Comparison of ENCODE assay signal across 32 mouse cellular contexts in genomic region chr15:102910496-102911095, GRCm38 (mm10). TPM values are rescaled to one million over a fixed set of nuclear protein-coding genes. Genes with fewer than 3 reads are reported as not detected.
DNase-seq lines count a peak whose midpoint lies in the region; ATAC-seq and TF ChIP-seq lines count a peak whose summit lies in the region.
"Had no signal": no experiment of that assay in that cellular context is flagged by ENCODE, and none has a peak within 500 bp of the region (broad histone marks: within the 10 kb centered on the region; RNA-seq: fewer than 3 reads in every experiment).

No protein-coding gene starts in this region.

- peaks cover 83% of the 10 kb centered on the region for H3K27me3 ChIP-seq in hindbrain, embryonic 11.5 days (ENCODE audit: control insufficient read depth, insufficient read depth, low read length)
- peaks cover 94% of the 10 kb centered on the region for H3K27me3 ChIP-seq in hindbrain, embryonic 13.5 days
- peaks cover 100% of the 10 kb centered on the region for H3K27me3 ChIP-seq in embryonic facial prominence, embryonic 10.5 days (replicated peaks; ENCODE audit: low read depth, poor library complexity, severe bottlenecking)
- H3K27me3 ChIP-seq in neural tube, embryonic 12.5 days (replicated peaks): peaks cover 90% of the 10 kb centered on the region

- no peak for TF ChIP-seq CTCF in left cerebral cortex, adult 2 months (IDR thresholded peaks at IDR 0.05)

- peak; percentile 58 for DNase-seq in hindbrain, embryonic 11.5 days (ENCODE audit: low spot score)
- peak; percentile 46 for DNase-seq in R1 (ENCODE audit: low read depth, low spot score)
- DNase-seq in embryonic facial prominence, embryonic 10.5 days (ENCODE audit: low spot score): peak; percentile 57
- DNase-seq in right cerebral cortex, postnatal 14 days: no peak
- DNase-seq in lung, postnatal 36 days: no peak
- no peak for DNase-seq in left cerebral cortex, adult 2 months (ENCODE audit: extremely low spot score in 1 of 2, low spot score in 2 of 2)
- DNase-seq: adrenal gland, postnatal 36 days; B cell, adult 2 months; cerebellum, adult 2 months; cerebellum, postnatal 36 days; forebrain, postnatal 0 days; heart, postnatal 14 days; lung, adult 2 months; right cerebral cortex, postnatal 25 days; thymus, postnatal 14 days had no signal

- no peaks in the 10 kb centered on the region for H3K36me3 ChIP-seq in hindbrain, embryonic 11.5 days (ENCODE audit: control insufficient read depth, insufficient read depth, low read length)
- no peaks in the 10 kb centered on the region for H3K36me3 ChIP-seq in hindbrain, embryonic 13.5 days
- no peaks in the 10 kb centered on the region for H3K36me3 ChIP-seq in embryonic facial prominence, embryonic 10.5 days (replicated peaks)
- no peaks in the 10 kb centered on the region for H3K36me3 ChIP-seq in neural tube, embryonic 12.5 days
- H3K36me3 ChIP-seq: embryonic facial prominence, embryonic 13.5 days; heart, embryonic 10.5 days; liver, embryonic 12.5 days had no signal

- no peaks in the 10 kb centered on the region for H3K9me3 ChIP-seq in hindbrain, embryonic 11.5 days (ENCODE audit: control insufficient read depth, low read length)
- H3K9me3 ChIP-seq in hindbrain, embryonic 13.5 days: no peaks in the 10 kb centered on the region
- H3K9me3 ChIP-seq in embryonic facial prominence, embryonic 10.5 days: no peaks in the 10 kb centered on the region
- no peaks in the 10 kb centered on the region for H3K9me3 ChIP-seq in neural tube, embryonic 12.5 days
- H3K9me3 ChIP-seq: embryonic facial prominence, embryonic 13.5 days; heart, embryonic 10.5 days; liver, embryonic 12.5 days had no signal

- H3K27ac ChIP-seq in hindbrain, embryonic 11.5 days (ENCODE audit: low read depth, low read length): no peak overlapping the region
- no peak overlapping the region for H3K27ac ChIP-seq in hindbrain, embryonic 13.5 days
- H3K27ac ChIP-seq in embryonic facial prominence, embryonic 10.5 days (replicated peaks): no peak overlapping the region
- no peak overlapping the region for H3K27ac ChIP-seq in neural tube, embryonic 12.5 days
- no peak overlapping the region for H3K27ac ChIP-seq in left cerebral cortex, adult 2 months
- H3K27ac ChIP-seq: embryonic facial prominence, embryonic 13.5 days; heart, embryonic 10.5 days; hindbrain, postnatal 0 days; kidney, postnatal 0 days; liver, embryonic 12.5 days; stomach, postnatal 0 days had no signal

- WGBS in hindbrain, embryonic 11.5 days: 1% methylated on average over 22 of the region's 22 CpGs
- WGBS in hindbrain, embryonic 13.5 days: under 1% methylated on average over 22 of the region's 22 CpGs
- under 1% methylated on average over 22 of the region's 22 CpGs for WGBS in embryonic facial prominence, embryonic 10.5 days
- WGBS in neural tube, embryonic 12.5 days: under 1% methylated on average over 22 of the region's 22 CpGs

- no peak overlapping the region for H3K9ac ChIP-seq in hindbrain, embryonic 11.5 days (ENCODE audit: low read depth, low read length)
- H3K9ac ChIP-seq in hindbrain, embryonic 13.5 days: no peak overlapping the region
- H3K9ac ChIP-seq in neural tube, embryonic 12.5 days: no peak overlapping the region
- H3K9ac ChIP-seq: embryonic facial prominence, embryonic 13.5 days; forebrain, postnatal 0 days; liver, embryonic 12.5 days had no signal

- no peak overlapping the region for H3K4me3 ChIP-seq in hindbrain, embryonic 11.5 days (ENCODE audit: low read depth, low read length)
- no peak overlapping the region for H3K4me3 ChIP-seq in hindbrain, embryonic 13.5 days
- no peak overlapping the region for H3K4me3 ChIP-seq in embryonic facial prominence, embryonic 10.5 days
- H3K4me3 ChIP-seq in neural tube, embryonic 12.5 days: no peak overlapping the region
- H3K4me3 ChIP-seq in left cerebral cortex, adult 2 months: no peak overlapping the region
- H3K4me3 ChIP-seq: embryonic facial prominence, embryonic 13.5 days; heart, embryonic 10.5 days; liver, embryonic 12.5 days had no signal

- intact Hi-C loops in left cerebral cortex, adult 2 months (cut with DNase I): no loop called here

- no peak for ATAC-seq in hindbrain, embryonic 11.5 days (ENCODE audit: low FRiP score)
- ATAC-seq in hindbrain, embryonic 13.5 days (ENCODE audit: low FRiP score): no peak
- no peak for ATAC-seq in neural tube, embryonic 12.5 days (ENCODE audit: low FRiP score, low read depth)
- ATAC-seq: forebrain, postnatal 0 days; hindbrain, postnatal 0 days; intestine, postnatal 0 days; liver, embryonic 12.5 days; Patski had no signal

- no peaks in the 10 kb centered on the region for H3K4me1 ChIP-seq in hindbrain, embryonic 11.5 days (replicated peaks; ENCODE audit: control insufficient read depth, insufficient read depth, low read length)
- no peaks in the 10 kb centered on the region for H3K4me1 ChIP-seq in hindbrain, embryonic 13.5 days (replicated peaks)
- H3K4me1 ChIP-seq in embryonic facial prominence, embryonic 10.5 days: no peaks in the 10 kb centered on the region
- H3K4me1 ChIP-seq in neural tube, embryonic 12.5 days: no peaks in the 10 kb centered on the region
- H3K4me1 ChIP-seq: embryonic facial prominence, embryonic 13.5 days; heart, embryonic 10.5 days; liver, embryonic 12.5 days had no signal

- no peak overlapping the region for H3K4me2 ChIP-seq in hindbrain, embryonic 11.5 days (replicated peaks; ENCODE audit: low read depth, low read length)
- H3K4me2 ChIP-seq in hindbrain, embryonic 13.5 days: no peak overlapping the region
- H3K4me2 ChIP-seq in neural tube, embryonic 12.5 days (replicated peaks): 0 out of 2 replicates have a peak overlapping the region, but pooled peaks have one; percentile 27
- H3K4me2 ChIP-seq: embryonic facial prominence, embryonic 13.5 days; liver, embryonic 12.5 days had no signal

RNA-seq across cellular contexts. Expression of gene Hoxc13, which starts 10.3 kb away (rescaled TPM):
- polyA plus RNA-seq in hindbrain, embryonic 11.5 days (2014; fragmentation: Nextera tagmentation; extraction: Ambion mirVana): 0.11 and 0.48 TPM in 2 replicates
- polyA plus RNA-seq in hindbrain, embryonic 13.5 days (2015; fragmentation: Nextera tagmentation; extraction: Ambion mirVana): not detected in 2 replicates
- polyA plus RNA-seq in embryonic facial prominence, embryonic 10.5 days (2016; fragmentation: Nextera tagmentation; extraction: Ambion mirVana): 0.08 TPM in 1 of 2 replicates, not detected in the other
- 6.5 and 17.7 TPM in 2 replicates for polyA plus RNA-seq in neural tube, embryonic 12.5 days (2016; fragmentation: Nextera tagmentation; extraction: Ambion mirVana)
- total RNA-seq in left cerebral cortex, adult 2 months (2021): not detected
- total RNA-seq: adrenal gland, postnatal 36 days; forebrain, postnatal 0 days; gastrocnemius, adult 18-20 months; gastrocnemius, postnatal 4 days; heart, postnatal 14 days; hindbrain, postnatal 0 days; layer of hippocampus, postnatal 14 days; left cerebral cortex, postnatal 25 days; megakaryocyte-erythroid progenitor cell, adult 5-6 weeks; monocyte, adult 5-6 weeks had no signal
- polyA plus RNA-seq: cerebellum, adult 2 months; forebrain, postnatal 0 days; heart, embryonic 10.5 days; hindbrain, postnatal 0 days; intestine, postnatal 0 days; liver, embryonic 12.5 days; lung, adult 2 months; neural tube, embryonic 14.5 days; stomach, postnatal 0 days had no signal

RNA-seq across cellular contexts. Expression of gene Hoxc12, which starts 26.0 kb away (rescaled TPM):
- not detected in 2 replicates for polyA plus RNA-seq in hindbrain, embryonic 11.5 days (2014; fragmentation: Nextera tagmentation; extraction: Ambion mirVana)
- polyA plus RNA-seq in hindbrain, embryonic 13.5 days (2015; fragmentation: Nextera tagmentation; extraction: Ambion mirVana): not detected in 2 replicates
- not detected in 2 replicates for polyA plus RNA-seq in embryonic facial prominence, embryonic 10.5 days (2016; fragmentation: Nextera tagmentation; extraction: Ambion mirVana)
- polyA plus RNA-seq in neural tube, embryonic 12.5 days (2016; fragmentation: Nextera tagmentation; extraction: Ambion mirVana): 8.1 and 14.2 TPM in 2 replicates
- total RNA-seq in left cerebral cortex, adult 2 months (2021): not detected
- total RNA-seq: adrenal gland, postnatal 36 days; forebrain, postnatal 0 days; gastrocnemius, adult 18-20 months; gastrocnemius, postnatal 4 days; heart, postnatal 14 days; hindbrain, postnatal 0 days; layer of hippocampus, postnatal 14 days; left cerebral cortex, postnatal 25 days; megakaryocyte-erythroid progenitor cell, adult 5-6 weeks; monocyte, adult 5-6 weeks had no signal
- polyA plus RNA-seq: cerebellum, adult 2 months; embryonic facial prominence, embryonic 13.5 days; forebrain, postnatal 0 days; heart, embryonic 10.5 days; hindbrain, postnatal 0 days; intestine, postnatal 0 days; kidney, postnatal 0 days; liver, embryonic 12.5 days; lung, adult 2 months; neural tube, embryonic 14.5 days; Patski; stomach, postnatal 0 days had no signal

RNA-seq across cellular contexts. Expression of gene Hoxc11, which starts 43.6 kb away (rescaled TPM):
- polyA plus RNA-seq in hindbrain, embryonic 11.5 days (2014; fragmentation: Nextera tagmentation; extraction: Ambion mirVana): not detected in 2 replicates
- polyA plus RNA-seq in hindbrain, embryonic 13.5 days (2015; fragmentation: Nextera tagmentation; extraction: Ambion mirVana): not detected in 2 replicates
- not detected in 2 replicates for polyA plus RNA-seq in embryonic facial prominence, embryonic 10.5 days (2016; fragmentation: Nextera tagmentation; extraction: Ambion mirVana)
- polyA plus RNA-seq in neural tube, embryonic 12.5 days (2016; fragmentation: Nextera tagmentation; extraction: Ambion mirVana): 4.3 and 5.7 TPM in 2 replicates
- total RNA-seq in left cerebral cortex, adult 2 months (2021): not detected
- total RNA-seq: adrenal gland, postnatal 36 days; forebrain, postnatal 0 days; heart, postnatal 14 days; hindbrain, postnatal 0 days; layer of hippocampus, postnatal 14 days; left cerebral cortex, postnatal 25 days; megakaryocyte-erythroid progenitor cell, adult 5-6 weeks; monocyte, adult 5-6 weeks had no signal
- polyA plus RNA-seq: cerebellum, adult 2 months; embryonic facial prominence, embryonic 13.5 days; forebrain, postnatal 0 days; heart, embryonic 10.5 days; hindbrain, postnatal 0 days; intestine, postnatal 0 days; liver, embryonic 12.5 days; lung, adult 2 months; neural tube, embryonic 14.5 days; Patski; stomach, postnatal 0 days had no signal

RNA-seq across cellular contexts. Expression of gene Hoxc10, which starts 56.0 kb away (rescaled TPM):
- not detected in 2 replicates for polyA plus RNA-seq in hindbrain, embryonic 11.5 days (2014; fragmentation: Nextera tagmentation; extraction: Ambion mirVana)
- not detected in 2 replicates for polyA plus RNA-seq in hindbrain, embryonic 13.5 days (2015; fragmentation: Nextera tagmentation; extraction: Ambion mirVana)
- not detected in 2 replicates for polyA plus RNA-seq in embryonic facial prominence, embryonic 10.5 days (2016; fragmentation: Nextera tagmentation; extraction: Ambion mirVana)
- 62.1 and 77.3 TPM in 2 replicates for polyA plus RNA-seq in neural tube, embryonic 12.5 days (2016; fragmentation: Nextera tagmentation; extraction: Ambion mirVana)
- not detected for total RNA-seq in left cerebral cortex, adult 2 months (2021)
- total RNA-seq: forebrain, postnatal 0 days; heart, postnatal 14 days; hindbrain, postnatal 0 days; layer of hippocampus, postnatal 14 days; left cerebral cortex, postnatal 25 days; megakaryocyte-erythroid progenitor cell, adult 5-6 weeks; monocyte, adult 5-6 weeks had no signal
- polyA plus RNA-seq: cerebellum, adult 2 months; forebrain, postnatal 0 days; hindbrain, postnatal 0 days; liver, embryonic 12.5 days; lung, adult 2 months; stomach, postnatal 0 days had no signal

RNA-seq across cellular contexts. Expression of gene Hoxc5, which starts 56.6 kb away (rescaled TPM):
- 21.0 and 21.6 TPM in 2 replicates for polyA plus RNA-seq in hindbrain, embryonic 11.5 days (2014; fragmentation: Nextera tagmentation; extraction: Ambion mirVana)
- 32.3 and 39.2 TPM in 2 replicates for polyA plus RNA-seq in hindbrain, embryonic 13.5 days (2015; fragmentation: Nextera tagmentation; extraction: Ambion mirVana)
- polyA plus RNA-seq in embryonic facial prominence, embryonic 10.5 days (2016; fragmentation: Nextera tagmentation; extraction: Ambion mirVana): 0.07 and 0.18 TPM in 2 replicates
- polyA plus RNA-seq in neural tube, embryonic 12.5 days (2016; fragmentation: Nextera tagmentation; extraction: Ambion mirVana): 32.1 and 35.5 TPM in 2 replicates
- not detected for total RNA-seq in left cerebral cortex, adult 2 months (2021)
- total RNA-seq: forebrain, postnatal 0 days; heart, postnatal 14 days; layer of hippocampus, postnatal 14 days; left cerebral cortex, postnatal 25 days; megakaryocyte-erythroid progenitor cell, adult 5-6 weeks; monocyte, adult 5-6 weeks had no signal
- polyA plus RNA-seq: forebrain, postnatal 0 days had no signal

Comparison
In these comparisons a context has a peak if more than half of its experiments do, and no peak if none do; other contexts are left out.
1. DNase-seq: peak in hindbrain, embryonic 11.5 days (single experiment), R1 (single experiment) and embryonic facial prominence, embryonic 10.5 days (single experiment); none in right cerebral cortex, postnatal 14 days (single experiment), lung, postnatal 36 days (single experiment) and left cerebral cortex, adult 2 months (0 of 2).